Mouse (Mus musculus) olfactory bulb, adult 2 months (tissue): ENCODE results near the gene Npnt. TPM values are rescaled to one million over a fixed set of nuclear protein-coding genes. Genes with fewer than 3 reads are reported as not detected.

ENCODE experiments used
- H3K27ac ChIP-seq: fragments of 200-500 bp; 2 replicates; pipeline ENCODE4 v1.5.1; 2012; ENCODE audit warnings: low read depth, low read length; ENCODE audit not compliant: insufficient read depth
- H3K4me1 ChIP-seq: fragments of 200-500 bp; 2 replicates; pipeline ENCODE4 v1.6.1; 2012; ENCODE audit warnings: low read length; ENCODE audit not compliant: control insufficient read depth, insufficient read depth
- H3K4me3 ChIP-seq: fragments of 200-500 bp; 2 replicates; pipeline ENCODE4 v1.5.1; 2012; ENCODE audit warnings: mild to moderate bottlenecking, low read depth, low read length, moderate library complexity; ENCODE audit not compliant: insufficient read depth
- CTCF ChIP-seq: fragments of 200-500 bp; IDR thresholded peaks from 2 replicates; pipeline ENCODE4 v1.5.1; 2012; ENCODE audit warnings: low read depth, mild to moderate bottlenecking, low read length, moderate library complexity; ENCODE audit not compliant: insufficient read depth
- POLR2A ChIP-seq: fragments of 200-500 bp; IDR thresholded peaks from 2 replicates; pipeline ENCODE4 v1.6.1; 2012; ENCODE audit warnings: mild to moderate bottlenecking, low read depth, low read length, moderate library complexity; ENCODE audit not compliant: insufficient read depth
- WGBS: fragments of 180-500 bp; shearing (Covaris S2); methylation state at CpG from one replicate; pipeline ENCODE4 v1.1.7; 2018; 5-methylcytosine and 5-hydroxymethylcytosine counted together
- polyA plus RNA-seq: library from polyadenylated mRNA; stranded (reverse); fragments of >200 nt; gene quantifications from 2 replicates; pipeline ENCODE4 v1.2.4, GENCODE M21; 2012; ENCODE audit warnings: low replicate concordance; ENCODE audit not compliant: missing spikeins, insufficient read depth, insufficient read length

The Npnt gene
- polyA plus RNA-seq, 1 experiment: not detected

DNA sequence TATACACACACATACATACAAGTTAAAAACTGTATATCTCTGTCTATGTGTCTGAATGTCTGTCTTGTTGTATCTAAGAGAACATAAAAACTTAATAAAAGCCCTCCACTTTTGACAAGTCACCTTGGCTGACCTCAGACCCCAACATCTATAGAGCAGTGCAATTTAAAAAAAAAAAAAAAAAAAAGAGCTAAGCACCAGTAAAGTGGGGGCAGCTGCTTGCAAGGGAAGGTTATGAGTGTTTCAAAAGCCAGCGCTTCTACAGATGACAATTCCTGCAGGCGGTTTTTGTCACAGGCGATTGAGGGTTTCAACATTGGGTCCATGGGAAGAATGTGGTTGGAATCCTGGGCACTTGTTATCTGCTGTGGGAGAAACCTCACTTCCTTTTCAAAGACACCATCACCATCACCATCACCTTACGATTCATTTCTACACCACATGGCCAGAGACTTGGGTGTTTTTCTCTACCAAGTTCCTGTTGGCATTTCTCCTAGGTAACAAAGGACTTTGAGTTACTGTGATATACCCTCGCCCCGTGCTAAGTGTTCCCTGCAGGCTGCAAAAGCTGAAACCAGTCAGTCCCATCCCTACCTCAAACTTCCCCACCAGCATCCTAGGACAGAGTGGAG lies 63.6 kb downstream of the Npnt start:
- no peak for TF ChIP-seq CTCF
- TF ChIP-seq POLR2A: no peak
- Histone ChIP-seq H3K27ac (no peak overlapping the region), H3K4me3 (no peak overlapping the region), H3K4me1 (no peaks in the 10 kb centered on the region)
- 91% methylated on average over 6 of the region's 6 CpGs for WGBS

DNA sequence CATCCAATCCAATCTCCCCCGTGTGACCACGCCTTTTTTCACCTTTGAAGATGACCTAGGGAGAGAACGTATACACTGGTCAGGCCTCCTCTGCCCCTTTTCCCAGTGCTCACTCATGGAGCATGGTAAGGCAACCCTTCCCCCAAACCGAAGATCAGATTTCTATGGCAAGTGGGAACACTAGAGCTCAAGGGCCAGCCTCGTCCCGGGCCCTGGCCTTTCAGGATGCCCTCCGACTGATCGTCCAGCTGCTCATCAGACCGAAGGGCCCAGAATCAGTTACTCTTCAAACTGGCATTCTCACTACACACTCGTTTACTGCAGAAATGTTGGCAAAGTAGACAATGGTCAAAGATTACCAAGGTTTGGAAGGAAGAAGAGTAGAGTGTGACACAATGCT lies 65.6 kb downstream of the Npnt start:
- WGBS: 90% methylated on average over 10 of the region's 10 CpGs
- no peak overlapping the region for H3K27ac ChIP-seq
- H3K4me3 ChIP-seq: no peak overlapping the region
- TF ChIP-seq CTCF: no peak
- no peak for TF ChIP-seq POLR2A
- H3K4me1 ChIP-seq: no peaks in the 10 kb centered on the region; the same call in 1 of the 2 replicates

DNA sequence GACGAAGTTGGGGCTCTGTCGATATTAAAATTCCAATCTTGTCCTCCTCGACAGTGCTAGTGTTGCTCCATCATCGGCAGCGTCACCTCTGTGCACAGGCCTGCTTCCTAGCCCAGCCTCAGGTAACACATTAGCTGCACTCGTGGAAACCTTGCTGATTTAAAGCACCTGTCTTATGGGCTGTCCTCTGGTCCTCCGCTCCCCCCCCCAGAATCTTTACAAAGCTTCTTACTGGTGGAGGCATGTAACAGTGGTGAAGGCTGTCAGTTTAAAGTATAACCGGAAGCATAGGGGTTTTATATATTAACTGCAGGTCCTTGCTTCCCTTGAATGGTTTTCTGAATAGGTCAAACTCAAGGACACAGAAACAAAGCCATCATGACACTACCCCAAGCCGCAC lies 66.8 kb downstream of the Npnt start:
- TF ChIP-seq CTCF: no peak
- TF ChIP-seq POLR2A: no peak
- Histone ChIP-seq H3K4me3 (no peak overlapping the region), H3K27ac (no peak overlapping the region), H3K4me1 (no peaks in the 10 kb centered on the region; the same call in 1 of the 2 replicates)
- WGBS: 87% methylated on average over 9 of the region's 9 CpGs

DNA sequence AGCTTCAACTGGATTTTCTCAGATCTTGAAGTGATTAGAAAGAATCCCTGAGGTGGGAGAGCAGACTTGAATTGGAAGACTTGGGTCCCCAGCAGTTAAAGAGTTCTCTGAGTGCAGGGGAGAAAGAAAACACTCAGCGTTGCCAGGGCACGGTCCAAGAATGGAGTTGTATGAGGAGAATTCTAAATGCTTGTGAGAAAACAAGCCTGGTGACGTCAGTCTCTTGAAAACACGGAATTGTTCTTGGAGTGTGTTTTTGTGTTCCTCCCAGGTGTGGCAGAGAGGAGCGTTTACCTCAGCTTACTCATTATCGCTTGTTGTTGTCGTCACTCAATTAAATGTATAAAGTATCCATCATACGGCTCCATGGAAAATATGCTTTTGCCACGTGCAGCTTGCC lies 69.3 kb downstream of the Npnt start:
- no peak overlapping the region for H3K4me3 ChIP-seq
- 19% methylated on average over 9 of the region's 9 CpGs for WGBS
- TF ChIP-seq POLR2A (no peak), CTCF (no peak)
- H3K4me1 ChIP-seq: no peaks in the 10 kb centered on the region; the same call in 1 of the 2 replicates
- no peak overlapping the region for H3K27ac ChIP-seq

DNA sequence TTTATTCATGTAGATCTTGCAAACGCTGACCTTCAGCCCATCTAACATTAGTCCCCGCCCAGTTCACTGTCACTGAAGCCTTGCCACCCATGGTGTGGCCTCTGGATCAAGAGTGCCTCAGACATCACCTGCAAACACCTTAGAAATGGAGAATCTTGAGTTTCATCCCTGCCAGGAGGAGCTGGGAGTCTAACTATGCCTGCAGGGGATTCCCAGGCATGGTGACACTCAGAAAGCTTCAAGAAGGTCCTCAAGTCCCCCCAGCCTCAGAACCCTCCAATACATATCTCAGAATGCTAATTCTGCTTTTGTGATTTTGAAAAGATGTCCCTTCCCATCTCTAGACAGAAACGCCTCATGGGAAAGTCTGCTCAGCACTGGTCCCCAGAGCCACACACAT lies 69.7 kb downstream of the Npnt start:
- TF ChIP-seq POLR2A: no peak
- TF ChIP-seq CTCF: no peak
- H3K4me3 ChIP-seq: no peak overlapping the region
- H3K27ac ChIP-seq: no peak overlapping the region
- WGBS: 68% methylated on average over 3 of the region's 3 CpGs
- H3K4me1 ChIP-seq: no peaks in the 10 kb centered on the region; the same call in 1 of the 2 replicates

GRCm38 (mm10) chr3:132876933-132877676 lies 73.0 kb downstream of the Npnt start:
- no peak for TF ChIP-seq CTCF
- WGBS: 86% methylated on average over 10 of the region's 10 CpGs
- Histone ChIP-seq H3K27ac (no peak overlapping the region), H3K4me3 (no peak overlapping the region), H3K4me1 (no peaks in the 10 kb centered on the region; the same call in 1 of the 2 replicates)

GRCm38 (mm10) chr3:132876011-132876708 lies 73.9 kb downstream of the Npnt start:
- TF ChIP-seq POLR2A (no peak), CTCF (no peak)
- WGBS: 63% methylated on average over 14 of the region's 14 CpGs
- Histone ChIP-seq H3K4me1 (peaks cover 4% of the 10 kb centered on the region), H3K4me3 (no peak overlapping the region), H3K27ac (no peak overlapping the region)

DNA sequence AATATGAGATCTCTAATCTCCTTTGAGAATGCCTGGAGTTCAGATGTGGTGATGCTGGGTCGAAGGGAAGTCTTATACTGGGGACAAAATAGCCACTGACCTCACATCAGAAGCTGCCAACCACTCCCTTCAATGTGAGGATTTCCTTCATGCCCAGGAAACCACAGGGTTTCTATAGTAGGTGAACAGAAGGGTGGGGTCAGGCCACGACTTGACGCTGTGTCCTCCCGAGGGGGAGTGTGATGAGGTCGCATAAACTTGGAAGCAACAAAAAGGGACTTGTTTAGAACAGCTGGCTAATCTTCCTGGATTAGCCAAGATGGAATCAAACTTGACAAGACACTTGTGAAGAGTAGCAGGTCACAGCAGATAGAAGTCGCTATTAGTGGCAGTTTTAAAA lies 76.8 kb downstream of the Npnt start:
- Histone ChIP-seq H3K4me1 (peaks cover 4% of the 10 kb centered on the region; the same call in 1 of the 2 replicates), H3K27ac (no peak overlapping the region), H3K4me3 (no peak overlapping the region)
- 62% methylated on average over 6 of the region's 6 CpGs for WGBS
- TF ChIP-seq CTCF (no peak), POLR2A (no peak)
